Mouse (Mus musculus) adrenal gland, adult 2 months (tissue): ENCODE measurements around the gene Gm12248. TPM values are rescaled to one million over a fixed set of nuclear protein-coding genes. Genes with fewer than 3 reads are reported as not detected.
"Not testable (repeated sequence)": the region's sequence is repeated elsewhere in the genome, so short reads cannot be mapped to it uniquely, and the experiment has no call there.

Experiments
- DNase-seq: peaks from one replicate; pipeline ENCODE4 v3.0.0; 2021
- polyA plus RNA-seq: library from polyadenylated mRNA; depleted of rRNA; stranded (reverse); fragments of >200 nt; gene quantifications from 2 replicates; pipeline ENCODE4 v1.2.3, GENCODE M21; 2012
- total RNA-seq, 2 experiments: library from RNA; stranded (reverse); gene quantifications; 2 replicates each; pipeline ENCODE4 v1.2.3; 2021

Gm12248 gene
- total and polyA plus RNA-seq, 3 experiments = 3.9 to 4.4 TPM; not detected in 1

DNA sequence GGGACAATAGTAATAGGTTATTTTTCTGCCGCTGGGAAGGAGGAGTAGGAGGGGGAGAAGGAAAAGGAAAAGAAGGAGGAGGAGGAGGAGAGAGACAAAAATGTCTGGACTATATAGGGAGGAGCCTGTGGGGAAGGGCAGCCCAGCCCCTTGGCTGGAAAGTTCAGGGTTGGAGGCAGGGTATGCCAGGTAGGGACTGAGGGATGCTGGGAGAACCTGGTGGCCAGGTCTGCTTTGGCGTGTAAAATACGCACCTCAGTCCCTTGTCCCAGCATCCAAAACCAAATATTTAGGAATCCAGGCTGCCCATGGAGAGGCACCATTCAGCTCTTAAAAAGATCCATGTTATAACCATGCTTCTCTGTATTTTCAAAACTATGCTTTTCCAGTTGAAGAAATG lies 9.2 kb upstream of the Gm12248 start:
- no peak for DNase-seq

DNA sequence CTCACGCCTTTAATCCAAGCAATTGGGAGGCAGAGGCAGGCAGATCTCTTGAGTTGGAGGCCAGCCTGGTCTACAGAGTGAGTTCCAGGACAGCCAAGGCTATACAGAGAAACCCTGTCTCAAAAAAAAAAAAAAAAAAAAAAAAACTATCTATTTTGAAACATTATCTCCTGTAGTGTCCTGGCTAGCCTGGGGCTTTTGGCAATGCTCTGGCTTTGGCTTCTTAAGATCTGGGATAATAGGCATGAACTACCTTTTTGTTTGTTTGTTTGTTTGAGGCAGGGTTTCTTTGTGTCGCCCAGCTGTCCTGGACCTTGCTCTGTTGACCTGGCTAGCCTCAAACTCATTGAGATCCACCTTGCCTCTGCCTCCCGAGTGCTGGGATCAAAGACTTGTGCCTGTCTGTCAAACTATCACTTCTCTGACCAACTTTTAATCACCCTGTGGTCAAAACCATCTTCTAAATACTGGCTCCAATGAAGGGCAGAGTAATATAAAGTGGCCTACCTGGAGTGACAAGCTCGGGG lies 8.3 kb upstream of the Gm12248 start:
- no peak for DNase-seq

DNA sequence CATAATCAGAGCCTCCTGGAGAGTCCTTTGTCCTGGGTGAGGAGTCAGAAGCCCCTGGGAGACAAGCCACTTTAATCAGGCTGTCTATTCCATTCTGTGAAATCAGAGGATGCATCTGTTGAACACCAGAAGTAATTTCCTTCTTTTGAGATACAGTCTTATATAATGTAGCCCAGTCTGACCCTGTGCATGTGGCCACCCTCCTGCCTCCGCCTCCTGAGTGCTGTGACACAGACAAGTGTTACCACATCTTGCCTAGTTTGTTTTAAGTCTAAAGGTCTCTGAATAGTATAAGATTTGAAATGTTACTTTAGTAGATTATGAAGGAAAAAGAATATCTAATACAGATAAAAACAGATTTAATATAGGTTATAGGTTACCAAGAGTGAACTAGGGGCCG lies 7.1 kb upstream of the Gm12248 start:
- DNase-seq = no peak

DNA sequence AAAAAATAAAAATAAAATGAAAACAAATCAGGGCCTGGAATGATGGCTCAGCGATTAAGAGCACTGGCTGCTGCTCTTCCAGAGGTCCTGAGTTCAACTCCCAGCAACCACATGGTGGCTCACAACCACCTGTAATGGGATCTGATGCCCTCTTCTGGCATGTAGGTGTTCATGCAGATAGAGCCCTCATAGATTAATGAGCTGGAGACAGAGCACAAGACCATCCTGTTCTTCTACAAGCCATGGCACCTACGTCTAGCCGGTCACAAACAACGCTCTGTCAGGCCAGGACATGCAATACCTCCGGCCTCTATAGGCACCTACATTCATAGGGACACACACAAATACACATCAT lies 5.4 kb upstream of the Gm12248 start:
- not testable (repeated sequence) for DNase-seq

DNA sequence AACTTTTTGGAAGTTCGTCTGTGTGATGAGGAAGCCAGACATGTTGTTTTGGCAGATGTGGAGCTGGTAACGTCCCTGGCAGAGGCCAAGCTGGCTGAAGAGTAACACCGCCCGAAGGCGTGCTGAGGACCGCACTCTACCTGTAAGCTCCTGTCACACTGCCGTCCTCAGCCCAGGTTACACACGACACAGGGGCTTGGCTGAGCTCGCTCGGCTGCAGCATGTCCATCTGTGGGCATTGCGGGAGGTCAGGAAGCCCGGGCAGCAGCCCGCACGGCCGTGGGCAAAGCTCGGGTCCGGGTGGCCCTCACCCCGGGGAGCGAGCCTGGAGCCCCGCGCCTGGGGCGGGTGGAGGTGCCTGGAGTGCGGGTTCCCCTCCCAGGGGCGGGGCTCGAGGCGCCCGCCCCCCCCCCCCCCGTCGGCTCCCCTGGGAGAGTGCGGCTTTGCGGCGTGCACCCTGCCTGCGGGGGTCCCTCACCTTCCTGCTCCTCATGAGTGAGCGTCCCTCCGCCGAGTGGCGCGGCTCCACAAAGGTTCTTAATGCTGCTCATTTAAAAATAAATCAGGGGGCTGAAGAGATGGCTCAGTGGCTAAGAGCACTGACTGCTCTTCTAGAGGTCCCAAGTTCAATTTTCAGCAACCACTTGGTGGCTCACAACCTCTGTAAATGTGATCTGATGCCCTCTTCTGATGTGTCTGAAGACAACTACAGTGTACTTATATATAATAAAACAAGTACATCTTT lies 4.9 kb upstream of the Gm12248 start:
- DNase-seq = peak; percentile 51

DNA sequence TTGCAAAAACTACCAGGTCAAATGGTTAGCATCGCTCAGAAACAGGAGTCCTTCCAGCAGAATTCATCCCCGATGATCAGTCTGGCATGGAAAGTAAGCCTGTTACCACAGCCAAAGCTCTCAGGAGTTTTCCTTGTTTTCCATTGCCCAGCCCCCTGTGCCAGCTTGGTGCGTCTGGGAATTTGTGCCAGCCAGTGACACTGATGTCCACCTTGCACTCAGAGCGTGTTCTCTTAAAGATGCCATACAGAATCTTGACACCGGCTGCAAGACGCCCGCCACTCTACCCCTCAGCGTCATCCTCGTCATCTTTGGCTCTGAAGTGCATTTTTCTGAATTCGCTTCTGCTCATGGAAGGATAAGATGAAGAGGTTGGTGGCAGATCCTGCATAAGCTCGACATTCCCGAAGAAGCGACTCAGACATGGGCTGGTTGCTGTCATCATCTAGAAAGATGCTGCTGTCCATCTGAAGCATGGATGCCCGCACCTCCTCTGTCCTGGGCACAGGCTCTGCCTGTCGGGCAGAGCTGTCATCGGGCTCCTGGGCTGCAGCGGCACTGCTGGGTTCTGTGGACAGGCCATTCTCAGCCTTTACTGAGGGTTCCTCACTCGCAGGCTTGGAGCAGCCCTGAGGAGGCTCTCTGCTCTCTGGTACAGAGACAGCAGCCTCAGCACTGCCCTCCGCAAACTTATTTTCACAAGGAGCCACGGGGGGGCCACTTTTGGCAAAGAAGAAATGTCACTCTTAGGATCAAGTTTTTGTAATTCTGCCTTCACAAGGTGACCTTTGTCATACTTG lies 4.1 kb upstream of the Gm12248 start:
- DNase-seq = no peak

DNA sequence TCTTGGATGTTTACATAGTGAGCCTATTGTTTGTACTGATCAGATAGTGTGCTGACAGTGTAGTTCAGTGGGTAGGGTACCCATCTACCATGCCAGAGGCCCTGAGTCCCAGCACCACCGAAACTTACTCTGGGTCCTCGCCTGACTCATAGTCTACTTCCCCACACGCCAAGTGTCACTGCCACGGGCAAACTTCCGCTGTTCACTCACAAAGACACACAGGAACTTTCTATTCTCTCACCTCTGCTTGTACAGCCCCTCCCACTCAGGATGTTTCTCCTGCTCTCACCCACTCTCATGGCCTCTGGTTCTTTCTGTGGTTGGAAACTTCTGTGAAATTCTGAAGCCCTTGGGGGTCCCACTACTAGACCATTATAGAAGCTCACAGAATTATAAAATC lies 3.2 kb upstream of the Gm12248 start:
- DNase-seq = no peak

DNA sequence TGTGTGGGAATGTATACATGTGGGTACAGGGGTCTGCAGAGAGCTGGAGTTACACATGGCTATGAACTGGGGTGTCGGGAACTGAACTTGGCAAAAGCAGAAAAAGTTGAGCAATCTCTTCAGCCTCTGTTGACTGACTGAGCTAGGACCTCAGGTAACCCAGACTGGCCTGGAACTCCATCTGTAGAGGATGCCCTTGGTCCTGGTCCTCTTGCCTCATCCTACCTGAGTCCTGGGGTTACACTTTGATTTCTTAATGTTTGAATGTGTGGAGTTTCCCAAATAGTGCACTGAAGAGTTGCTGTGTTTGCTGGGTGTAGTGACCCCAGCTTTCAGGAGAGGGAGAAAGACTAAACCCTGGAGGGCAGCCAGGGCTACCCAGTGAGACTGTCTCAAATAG lies 2.6 kb upstream of the Gm12248 start:
- DNase-seq = peak; percentile 15

DNA sequence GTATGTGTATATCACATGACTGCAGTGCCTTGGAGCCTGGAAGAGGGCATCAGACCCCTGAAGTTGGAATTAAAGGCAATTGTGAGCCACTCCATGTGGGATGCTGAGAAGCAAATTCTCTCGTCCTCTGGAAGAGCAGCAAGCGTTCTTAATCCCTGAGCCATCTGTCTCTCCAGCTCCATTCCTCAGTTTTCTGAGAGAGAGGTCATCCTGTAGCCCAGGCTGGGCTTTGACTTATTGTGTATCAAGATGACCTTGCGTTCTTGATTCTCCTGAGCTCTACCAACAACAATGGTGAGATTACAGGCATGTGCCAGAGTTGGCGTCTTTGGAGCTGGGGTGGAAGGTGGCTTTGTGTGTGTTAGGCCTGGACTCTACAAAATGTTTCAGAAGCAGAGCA lies 1.8 kb upstream of the Gm12248 start:
- DNase-seq = no peak

DNA sequence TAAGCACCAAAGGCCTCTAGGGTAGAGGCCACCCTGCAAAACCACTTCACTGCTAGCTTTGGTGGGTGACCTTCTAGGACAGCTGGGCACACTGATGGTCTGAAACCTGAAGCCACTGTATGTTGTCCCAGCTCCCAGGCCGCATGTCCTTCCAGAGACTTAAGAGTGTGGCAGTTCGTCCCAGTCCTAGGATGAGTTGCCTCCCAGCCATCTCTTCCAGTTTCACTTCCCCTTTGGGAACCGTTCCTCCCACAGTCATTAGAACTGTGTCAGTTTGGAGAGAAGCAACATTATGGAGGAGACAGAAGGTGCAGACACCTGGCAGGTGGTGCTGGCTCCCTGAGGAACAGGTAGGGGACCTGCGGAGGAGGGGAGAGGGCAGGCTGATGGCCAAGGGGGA lies 393 bp downstream of the Gm12248 start:
- DNase-seq = peak; percentile 11

DNA sequence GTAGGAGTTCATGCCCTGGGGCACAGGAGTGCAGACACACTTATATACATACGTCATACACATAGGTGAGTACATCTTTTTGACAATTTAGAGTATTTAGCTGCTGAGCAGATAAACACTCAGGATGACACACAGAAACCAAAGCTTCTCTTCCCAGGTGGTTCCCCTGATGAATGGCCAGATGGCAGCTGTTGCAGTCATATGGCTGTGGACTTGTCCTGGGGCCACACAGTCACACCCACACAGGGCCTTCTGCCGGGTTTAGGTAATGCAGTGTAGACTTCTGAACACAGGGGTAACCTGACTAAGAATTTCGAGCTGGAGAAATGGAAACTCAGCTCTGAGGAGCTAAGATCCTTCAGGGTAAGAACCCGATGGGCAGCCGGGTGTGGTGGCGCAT lies 11.2 kb downstream of the Gm12248 start:
- no peak for DNase-seq

DNA sequence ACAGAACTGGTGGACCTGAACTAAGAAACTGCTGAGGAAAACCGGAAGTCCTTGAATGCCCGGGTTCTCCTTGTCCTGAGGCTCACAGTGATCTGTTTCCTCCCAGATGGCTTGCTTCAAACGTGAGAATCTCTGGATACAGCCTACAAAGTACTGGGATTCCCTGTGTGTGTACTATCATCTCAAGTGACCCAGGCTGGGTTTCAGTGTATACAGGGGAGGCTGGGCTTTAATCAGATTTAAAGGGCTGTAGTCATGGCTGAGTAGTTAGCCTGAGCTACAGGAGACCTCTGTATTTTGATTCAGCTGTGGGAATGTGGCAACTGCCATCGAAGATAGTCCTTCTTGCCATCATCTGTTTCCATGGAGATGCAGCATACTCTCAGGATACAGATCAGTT lies 15.7 kb downstream of the Gm12248 start:
- no peak for DNase-seq

DNA sequence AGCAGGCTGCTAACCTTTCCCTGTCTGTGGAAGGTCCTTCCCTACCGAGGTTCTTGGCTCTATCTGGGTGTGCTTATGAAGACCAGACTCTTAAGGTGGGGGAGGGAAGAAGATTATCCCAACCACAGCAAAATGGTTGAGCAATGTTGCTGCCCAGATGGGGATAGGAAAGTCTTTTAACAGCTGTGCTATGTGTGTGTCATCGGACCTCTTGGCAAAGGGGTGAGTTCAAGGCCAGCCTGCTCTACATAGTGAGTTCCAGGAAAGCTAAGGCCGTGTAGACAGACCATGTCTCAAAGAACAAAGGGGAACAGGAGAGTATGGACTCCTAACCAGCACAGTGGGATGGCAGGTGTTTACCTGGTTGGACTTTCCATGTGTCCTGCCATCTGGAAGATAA lies 20.0 kb downstream of the Gm12248 start:
- DNase-seq = peak; percentile 50

DNA sequence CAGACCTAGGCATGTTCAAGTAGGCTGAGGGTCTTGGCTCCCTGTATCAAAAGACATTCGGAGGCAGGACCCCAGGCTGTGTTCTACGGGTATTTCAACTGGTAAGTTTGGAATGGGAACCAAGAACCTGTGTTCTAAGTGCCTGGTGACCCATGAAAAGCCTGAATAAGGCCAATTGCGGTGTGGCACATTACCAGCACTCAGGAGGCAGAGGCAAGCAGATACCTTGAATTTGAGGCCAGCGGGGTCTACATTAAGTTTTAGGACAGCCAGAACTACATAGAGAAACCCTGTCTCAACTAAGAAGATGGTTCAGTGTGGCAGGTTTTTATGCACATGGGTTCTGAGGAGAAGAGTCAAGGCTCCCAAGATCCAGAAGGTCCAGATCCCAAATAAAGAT lies 27.9 kb downstream of the Gm12248 start:
- no peak for DNase-seq

DNA sequence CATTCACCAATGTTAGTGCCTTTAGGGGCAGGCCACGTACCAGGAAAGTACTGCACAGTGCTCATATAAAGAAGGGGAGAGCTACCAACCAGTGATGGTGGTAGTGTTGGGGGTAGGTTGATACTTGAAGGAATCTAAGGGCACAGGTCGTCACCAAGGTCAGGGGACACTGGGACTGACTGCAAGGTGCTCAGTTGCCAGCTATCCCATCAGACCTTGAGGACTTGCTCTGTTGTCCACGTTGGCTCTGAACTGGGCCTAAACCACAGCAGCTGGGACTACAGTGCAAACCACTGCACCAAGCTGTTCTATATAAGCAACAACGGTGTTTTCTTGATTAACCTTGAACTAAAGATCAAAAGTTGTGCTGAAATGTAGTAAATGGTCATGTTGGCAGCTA lies 30.3 kb downstream of the Gm12248 start:
- no peak for DNase-seq

DNA sequence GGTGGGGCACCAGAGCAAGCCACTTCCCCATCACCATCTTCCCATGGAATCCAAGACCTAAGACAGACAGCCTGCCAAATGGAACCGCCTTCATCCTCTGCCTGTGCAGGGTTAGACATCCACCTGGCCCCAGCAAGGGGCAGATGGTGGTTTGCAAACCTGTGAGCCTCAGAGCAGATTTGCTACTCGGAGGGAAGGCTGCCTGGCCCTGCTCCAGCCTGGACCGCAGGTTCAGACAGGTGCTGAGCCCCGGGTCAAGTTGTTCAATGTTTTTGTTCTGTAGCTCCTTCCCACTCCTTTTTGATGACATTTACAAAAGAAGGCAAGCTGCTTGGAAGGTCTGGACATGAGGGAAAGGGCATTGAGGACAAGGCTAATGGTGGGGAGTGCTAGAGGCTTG lies 31.7 kb downstream of the Gm12248 start:
- not testable (repeated sequence) for DNase-seq

DNA sequence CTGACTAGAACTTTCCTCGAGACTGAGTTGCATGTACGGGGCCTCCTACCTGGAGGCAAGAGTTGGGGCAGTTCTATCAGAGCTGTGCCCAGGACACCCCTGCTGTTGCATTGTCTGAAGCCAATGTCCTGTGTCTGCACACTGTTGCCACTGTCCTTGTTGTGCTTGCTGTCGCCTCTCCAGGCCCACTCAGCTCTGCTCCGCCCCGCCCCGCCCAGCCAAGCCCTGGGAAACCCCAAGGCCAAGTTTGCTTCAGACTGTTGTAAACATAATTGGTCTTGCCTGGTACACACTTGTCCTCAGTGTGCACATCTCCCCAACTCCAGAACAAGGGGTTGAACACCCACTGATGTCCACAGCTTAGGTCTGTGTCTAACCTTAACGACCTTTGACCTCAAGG lies 33.2 kb downstream of the Gm12248 start:
- DNase-seq = peak; percentile 83

DNA sequence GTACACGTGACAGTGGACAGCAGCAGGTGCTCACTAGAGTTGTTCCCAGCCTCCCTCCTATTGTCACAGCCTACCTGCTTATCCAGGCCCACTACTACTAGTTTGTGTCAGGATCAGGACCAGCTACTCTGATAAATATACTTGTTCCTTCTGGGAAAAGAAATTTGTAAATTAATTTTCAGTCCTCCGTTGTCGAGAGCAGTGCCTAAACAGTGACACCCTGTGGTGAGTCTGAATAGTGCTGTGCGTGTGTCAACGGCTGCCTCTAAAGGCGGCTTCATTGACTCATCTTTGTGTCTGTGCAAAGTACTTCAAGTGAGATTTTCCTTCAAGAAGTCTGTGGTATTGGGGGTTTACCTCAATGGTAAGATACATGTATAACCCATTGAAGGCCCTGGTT lies 35.5 kb downstream of the Gm12248 start:
- peak; percentile 62 for DNase-seq

DNA sequence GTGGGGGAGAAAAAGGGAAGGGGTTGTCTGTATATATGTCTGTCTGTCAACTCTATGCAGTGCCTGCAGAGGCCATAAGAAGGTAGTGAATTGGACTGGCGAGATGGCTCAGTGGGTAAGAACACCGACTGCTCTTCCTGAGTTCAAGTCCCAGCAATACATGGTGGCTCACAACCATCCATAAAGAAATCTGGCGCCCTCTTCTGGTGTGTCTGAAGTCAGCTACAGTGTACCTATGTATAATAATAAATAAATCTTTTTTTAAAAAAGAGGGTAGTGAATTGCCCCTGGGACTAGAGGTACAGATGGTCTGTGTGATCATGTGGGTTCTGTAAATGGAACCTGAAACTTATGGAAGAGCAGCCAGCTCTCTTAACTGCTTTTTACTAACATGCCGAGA lies 46.5 kb downstream of the Gm12248 start:
- no peak for DNase-seq

DNA sequence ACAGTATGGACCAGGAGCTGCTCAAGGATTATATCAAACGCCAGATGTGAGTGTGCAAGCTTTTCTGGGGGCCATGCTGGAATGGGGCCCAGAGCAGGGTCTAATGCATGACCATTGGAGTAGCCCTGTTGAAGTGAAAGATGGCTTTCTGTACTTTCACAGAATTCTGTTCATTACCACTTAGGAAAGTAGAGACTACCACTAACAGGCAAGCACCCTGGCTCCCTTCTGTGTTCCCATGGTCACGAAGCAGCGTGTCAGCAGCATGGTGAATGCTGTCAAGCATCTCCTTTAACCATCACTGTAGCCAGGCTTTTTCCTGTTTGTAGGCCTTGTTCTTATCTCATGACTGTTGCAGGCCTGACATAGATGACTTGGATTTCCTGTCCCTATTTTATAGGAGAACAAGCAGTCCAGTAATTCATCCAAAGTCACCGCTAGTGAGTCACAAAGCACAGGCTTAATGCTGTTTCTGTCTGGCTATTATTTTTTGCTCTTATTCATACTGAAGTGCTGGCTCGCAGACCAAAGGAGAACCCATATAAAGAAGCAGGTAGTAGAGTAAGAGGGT lies 50.0 kb downstream of the Gm12248 start:
- DNase-seq = peak; percentile 44

DNA sequence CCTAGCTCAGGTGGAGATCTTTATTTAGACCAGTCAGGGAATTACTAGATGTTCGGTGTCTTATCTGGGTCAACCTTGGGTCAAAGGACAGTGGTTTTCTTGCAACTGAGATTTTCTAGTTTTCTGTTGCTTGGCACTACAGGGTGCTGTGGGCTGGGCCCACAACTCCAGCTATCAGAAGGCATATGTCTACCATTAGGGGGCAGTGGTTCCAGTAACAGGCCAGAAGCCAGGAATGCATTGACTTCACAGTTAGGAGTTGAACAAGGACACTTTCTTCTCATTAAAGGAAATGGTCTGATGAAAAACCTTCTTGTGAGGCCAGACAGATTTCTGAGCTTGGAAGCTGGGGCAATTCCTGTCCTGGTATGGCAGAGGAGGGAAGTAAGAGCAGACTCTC lies 53.9 kb downstream of the Gm12248 start:
- DNase-seq = peak; percentile 38

DNA sequence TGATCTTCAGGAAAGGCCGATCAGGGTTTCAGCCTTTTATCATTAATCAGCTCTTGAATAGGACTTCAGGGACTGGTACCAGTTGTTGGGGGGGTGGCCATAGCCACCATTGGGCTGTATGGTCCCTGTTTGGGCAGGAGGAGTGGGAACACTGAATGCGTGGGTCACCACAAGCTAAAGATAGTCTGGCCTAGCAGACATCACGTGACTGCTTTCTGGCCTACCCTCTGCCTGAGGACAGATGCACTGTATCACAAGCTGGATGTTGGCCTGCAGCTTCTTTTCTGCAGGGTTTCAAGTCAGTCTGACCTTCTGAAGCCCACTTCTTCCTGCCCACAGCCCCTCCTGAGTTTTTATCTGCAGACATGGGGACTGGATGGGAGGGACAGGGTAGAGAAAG lies 59.3 kb downstream of the Gm12248 start:
- DNase-seq = no peak

DNA sequence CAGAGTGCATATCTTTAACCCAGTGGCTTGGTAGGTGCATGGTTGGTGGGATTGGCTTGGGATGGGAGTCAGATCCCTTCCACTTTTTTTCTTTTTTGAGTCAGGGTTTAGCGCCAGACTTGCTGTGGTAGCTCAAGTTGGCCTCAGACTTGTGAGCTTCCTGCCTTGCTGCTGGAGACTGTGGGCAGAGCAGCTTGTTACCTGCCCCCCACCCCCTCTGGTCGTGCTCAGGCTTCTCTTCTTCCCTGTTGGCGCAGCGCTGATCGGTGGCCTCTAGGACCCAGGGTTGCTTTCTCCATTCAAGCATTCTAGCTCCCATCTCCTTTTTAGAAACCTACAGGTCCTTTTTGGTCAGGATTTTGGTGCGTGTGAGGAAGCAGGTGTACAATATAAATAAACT lies 61.8 kb downstream of the Gm12248 start:
- no peak for DNase-seq
